Mouse (Mus musculus) embryonic facial prominence, embryonic 10.5 days (tissue): ENCODE measurements around the gene Blm. TPM values are rescaled to one million over a fixed set of nuclear protein-coding genes. Genes with fewer than 3 reads are reported as not detected.

Experiments
- DNase-seq: peaks from one replicate; pipeline ENCODE4 v3.0.0-alpha.2; 2017; ENCODE audit warnings: low spot score
- H3K27ac ChIP-seq: fragments of 300-500 bp; sonication (generic); replicated peaks from 2 replicates; pipeline ENCODE4 v1.5.1; 2016; ENCODE audit warnings: mild to moderate bottlenecking
- H3K27me3 ChIP-seq: fragments of 300-500 bp; sonication (generic); replicated peaks from 2 replicates; pipeline ENCODE4 v1.6.1; 2016; ENCODE audit warnings: low read depth, mild to moderate bottlenecking; ENCODE audit not compliant: poor library complexity, severe bottlenecking
- H3K36me3 ChIP-seq: fragments of 300-500 bp; sonication (generic); replicated peaks from 2 replicates; pipeline ENCODE4 v1.6.1; 2016; ENCODE audit warnings: mild to moderate bottlenecking, moderate library complexity
- H3K4me1 ChIP-seq: fragments of 300-500 bp; sonication (generic); 2 replicates; pipeline ENCODE4 v1.6.1; 2016
- H3K4me3 ChIP-seq: fragments of 300-500 bp; sonication (generic); 2 replicates; pipeline ENCODE4 v1.5.1; 2016; ENCODE audit warnings: mild to moderate bottlenecking, moderate library complexity
- H3K9me3 ChIP-seq: fragments of 300-500 bp; sonication (generic); 2 replicates; pipeline ENCODE4 v1.6.1; 2016; ENCODE audit warnings: mild to moderate bottlenecking
- WGBS: fragments of 180-500 bp; shearing (Covaris S2); methylation state at CpG from one replicate; pipeline ENCODE4 v1.1.7; 2016; 5-methylcytosine and 5-hydroxymethylcytosine counted together
- polyA plus RNA-seq: library from polyadenylated mRNA; unstranded; fragments of >200 nt; fragmentation: Nextera tagmentation; extraction: Ambion mirVana; gene quantifications from 2 replicates; pipeline ENCODE4 v1.2.1, GENCODE M21; 2016

Blm gene
- polyA plus RNA-seq, 1 experiment from 2014 or later: 49.6 TPM

DNA sequence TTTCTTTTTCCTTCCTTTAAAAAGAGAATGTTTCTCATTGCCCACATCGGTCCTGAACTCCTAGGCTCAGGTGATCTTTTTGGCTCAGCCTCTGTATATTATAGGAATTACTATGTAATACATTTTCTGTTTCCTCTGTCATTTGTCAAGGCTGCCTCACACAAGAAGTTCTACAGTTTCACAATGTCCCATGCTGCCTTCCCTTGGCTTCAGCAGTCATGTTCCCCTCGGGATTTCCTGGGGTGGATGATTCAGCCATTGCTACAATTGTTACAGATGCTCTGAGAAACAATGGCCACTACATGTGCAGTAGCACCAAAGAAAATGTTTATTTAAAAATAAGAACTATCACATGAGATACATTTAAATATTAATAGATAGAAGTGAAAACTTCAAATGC, 80.1 kb downstream of the Blm start:
- no peak overlapping the region for H3K27ac ChIP-seq
- no peak overlapping the region for H3K4me3 ChIP-seq
- peaks cover 86% of the 10 kb centered on the region for H3K36me3 ChIP-seq
- WGBS: 91% methylated on average over 2 of the region's 2 CpGs
- H3K27me3 ChIP-seq: no peaks in the 10 kb centered on the region
- no peak for DNase-seq
- H3K9me3 ChIP-seq: no peaks in the 10 kb centered on the region
- H3K4me1 ChIP-seq: no peaks in the 10 kb centered on the region; the same call in 1 of the 2 replicates

- H3K27ac ChIP-seq: no peak overlapping the region
- DNase-seq: no peak
- 91% methylated on average over 5 of the region's 5 CpGs for WGBS
- no peak overlapping the region for H3K4me3 ChIP-seq
- H3K9me3 ChIP-seq: no peaks in the 10 kb centered on the region
- no peaks in the 10 kb centered on the region; the same call in 1 of the 2 replicates for H3K4me1 ChIP-seq
- H3K36me3 ChIP-seq: peaks cover 79% of the 10 kb centered on the region
- H3K27me3 ChIP-seq: no peaks in the 10 kb centered on the region
Observed at GRCm38 (mm10) chr7:80453997-80454396, 80.9 kb downstream of the Blm start.

DNA sequence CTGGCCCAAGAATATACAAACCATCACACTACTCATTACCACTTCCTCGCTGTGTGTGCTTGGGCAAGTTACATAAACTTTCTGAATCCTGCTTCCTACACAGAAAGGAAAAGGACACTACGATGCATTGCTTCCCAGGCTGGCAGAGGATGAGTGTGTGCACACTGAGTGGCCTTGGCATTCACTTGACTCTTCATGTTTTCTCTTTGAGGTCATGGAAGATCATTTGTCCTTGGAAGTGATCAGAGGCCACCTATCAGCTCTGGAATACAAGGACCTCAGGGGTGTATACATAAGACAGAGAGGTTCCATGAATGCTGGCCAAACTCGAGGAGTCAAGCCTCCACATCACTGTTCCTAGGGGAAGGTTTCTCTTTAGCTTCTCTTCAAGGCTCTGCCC, 81.8 kb downstream of the Blm start:
- H3K4me1 ChIP-seq: no peaks in the 10 kb centered on the region; the same call in 1 of the 2 replicates
- no peak for DNase-seq
- WGBS: 95% methylated on average over 3 of the region's 3 CpGs
- H3K27me3 ChIP-seq: no peaks in the 10 kb centered on the region
- H3K27ac ChIP-seq: no peak overlapping the region
- no peak overlapping the region for H3K4me3 ChIP-seq
- H3K36me3 ChIP-seq: peaks cover 71% of the 10 kb centered on the region
- no peaks in the 10 kb centered on the region for H3K9me3 ChIP-seq

GRCm38 (mm10) chr7:80452241-80452640, 82.7 kb downstream of the Blm start:
- no peak for DNase-seq
- H3K27me3 ChIP-seq: no peaks in the 10 kb centered on the region
- no peak overlapping the region for H3K27ac ChIP-seq
- no peaks in the 10 kb centered on the region for H3K9me3 ChIP-seq
- H3K4me3 ChIP-seq: no peak overlapping the region
- peaks cover 62% of the 10 kb centered on the region for H3K36me3 ChIP-seq
- 82% methylated on average over 5 of the region's 5 CpGs for WGBS
- no peaks in the 10 kb centered on the region; the same call in 1 of the 2 replicates for H3K4me1 ChIP-seq

DNA sequence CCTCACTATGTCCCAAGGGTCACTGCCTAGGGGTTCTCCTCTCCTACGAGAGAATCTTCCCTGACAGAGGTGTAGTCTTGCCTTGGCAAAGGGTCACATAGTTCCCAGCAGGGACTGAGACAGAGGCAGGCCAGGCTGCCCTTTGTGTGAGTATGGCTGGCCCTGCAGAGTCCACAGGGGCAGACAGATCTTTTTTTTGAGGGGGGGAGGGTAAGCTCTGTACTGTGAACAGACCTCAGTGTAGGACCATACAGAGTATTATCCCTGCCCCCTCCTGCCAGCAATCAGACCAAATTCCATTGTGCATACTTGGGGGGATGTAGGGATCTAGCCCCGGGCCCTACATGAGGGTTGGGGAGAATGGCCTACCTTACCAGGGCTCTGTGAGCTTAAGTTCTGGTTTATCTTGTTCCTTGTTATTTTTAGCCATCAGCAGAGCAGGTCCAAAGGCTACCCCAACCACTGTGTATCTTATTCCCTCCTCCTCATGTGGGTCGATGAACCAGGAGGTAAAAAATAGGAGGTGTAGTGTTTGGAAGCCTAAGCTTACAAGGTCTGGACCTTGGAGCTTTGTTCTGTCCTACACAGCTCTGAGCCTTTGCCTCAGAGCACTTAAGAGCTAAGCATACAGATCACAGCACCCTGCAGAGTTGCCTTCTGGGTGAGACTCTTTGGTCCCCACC, 83.2 kb downstream of the Blm start:
- Histone ChIP-seq H3K9me3 (no peaks in the 10 kb centered on the region), H3K27ac (0 out of 2 replicates have a peak overlapping the region, but pooled peaks have one; percentile 30), H3K27me3 (no peaks in the 10 kb centered on the region), H3K4me3 (no peak overlapping the region), H3K36me3 (peaks cover 56% of the 10 kb centered on the region), H3K4me1 (no peaks in the 10 kb centered on the region; the same call in 1 of the 2 replicates)
- DNase-seq: no peak
- WGBS: 79% methylated on average over 3 of the region's 3 CpGs

DNA sequence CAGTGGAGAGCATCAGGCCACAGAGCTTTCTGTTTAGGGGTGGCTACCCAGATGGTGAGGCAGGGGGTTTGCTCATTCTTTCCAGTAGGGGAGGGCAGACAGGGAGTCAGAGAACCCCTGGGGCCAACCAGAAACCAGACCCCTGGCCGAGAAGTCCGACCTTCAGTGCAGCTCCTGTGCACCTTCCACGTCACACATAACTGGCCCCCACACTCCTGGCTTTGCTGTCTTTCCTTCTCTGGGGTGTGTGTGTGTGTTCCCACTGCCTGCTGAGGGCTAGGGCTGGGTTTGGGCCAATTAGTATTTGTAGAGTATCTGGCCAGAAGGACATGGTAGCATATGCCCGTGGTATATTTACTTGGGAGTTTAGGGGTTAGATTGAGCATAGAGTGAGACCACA, 84.6 kb downstream of the Blm start:
- DNase-seq: no peak
- WGBS: 69% methylated on average over 4 of the region's 4 CpGs
- H3K36me3 ChIP-seq: peaks cover 45% of the 10 kb centered on the region

GRCm38 (mm10) chr7:80449620-80450091, 85.3 kb downstream of the Blm start:
- peaks cover 38% of the 10 kb centered on the region for H3K36me3 ChIP-seq
- DNase-seq: no peak

More for the DNA sequence above, 84.6 kb downstream of the Blm start:
- Histone ChIP-seq H3K27me3 (no peaks in the 10 kb centered on the region), H3K4me1 (peaks cover 11% of the 10 kb centered on the region), H3K27ac (no peak overlapping the region), H3K4me3 (no peak overlapping the region), H3K9me3 (no peaks in the 10 kb centered on the region)

DNA sequence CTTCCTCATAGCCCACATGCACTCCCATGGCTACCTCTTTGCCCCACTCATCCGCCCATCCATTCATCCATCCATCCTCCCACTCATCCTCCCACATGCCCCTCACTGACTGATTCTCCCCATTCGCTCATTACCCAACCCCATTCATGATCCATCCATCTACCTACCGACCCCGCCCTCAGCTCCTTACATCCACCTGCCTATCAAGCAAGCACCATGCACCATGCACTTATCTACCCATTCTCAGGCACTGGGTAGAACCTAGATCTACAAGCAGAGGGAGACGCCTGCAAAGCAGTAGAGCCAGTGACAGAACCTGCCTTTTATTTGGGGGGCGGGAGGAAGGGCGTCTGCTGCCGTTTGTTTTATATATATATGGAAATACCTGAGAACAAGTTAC, 87.6 kb downstream of the Blm start:
- WGBS: 96% methylated on average over 8 of the region's 8 CpGs
- H3K27me3 ChIP-seq: no peaks in the 10 kb centered on the region
- no peak for DNase-seq
- no peak overlapping the region for H3K27ac ChIP-seq
- peaks cover 14% of the 10 kb centered on the region for H3K36me3 ChIP-seq
- H3K4me1 ChIP-seq: peaks cover 39% of the 10 kb centered on the region
- H3K9me3 ChIP-seq: no peaks in the 10 kb centered on the region
- no peak overlapping the region for H3K4me3 ChIP-seq

More at GRCm38 (mm10) chr7:80449620-80450091, 85.3 kb downstream of the Blm start:
- no peaks in the 10 kb centered on the region for H3K27me3 ChIP-seq
- H3K4me3 ChIP-seq: no peak overlapping the region
- H3K27ac ChIP-seq: no peak overlapping the region
- WGBS: 84% methylated on average over 6 of the region's 6 CpGs
- H3K9me3 ChIP-seq: no peaks in the 10 kb centered on the region
- peaks cover 18% of the 10 kb centered on the region for H3K4me1 ChIP-seq

- peaks cover 49% of the 10 kb centered on the region for H3K4me1 ChIP-seq
- H3K9me3 ChIP-seq: no peaks in the 10 kb centered on the region
- H3K27ac ChIP-seq: peak overlapping the region; percentile 25; the same call in 1 of the 2 replicates
- no peak overlapping the region for H3K4me3 ChIP-seq
- no peak for DNase-seq
- 79% methylated on average over 7 of the region's 7 CpGs for WGBS
- 0 out of 2 replicates have a peak, but pooled peaks cover 5% of the 10 kb centered on the region for H3K36me3 ChIP-seq
- H3K27me3 ChIP-seq: no peaks in the 10 kb centered on the region
Observed at GRCm38 (mm10) chr7:80446221-80446878, 88.6 kb downstream of the Blm start.

DNA sequence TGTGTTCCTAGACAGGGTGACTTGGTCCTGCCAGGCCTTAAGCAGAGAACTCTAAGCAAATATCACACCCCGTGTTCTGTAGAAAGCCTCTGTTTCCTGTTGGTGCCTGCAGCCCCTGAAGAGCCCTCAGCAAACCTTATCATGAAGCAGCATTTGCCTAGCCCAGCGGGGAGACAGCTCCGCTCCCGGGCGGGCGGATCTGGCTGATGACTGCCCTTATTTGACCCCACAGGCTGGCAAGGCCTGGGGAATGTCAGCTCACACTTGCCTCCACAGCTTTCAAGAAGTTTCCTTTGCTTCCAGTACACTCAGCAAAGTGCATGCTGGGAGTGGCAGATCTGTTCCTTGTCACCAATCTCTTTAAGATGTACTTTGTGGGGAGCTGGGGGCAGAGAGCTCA, 89.4 kb downstream of the Blm start:
- no peak overlapping the region for H3K4me3 ChIP-seq
- H3K36me3 ChIP-seq: no peaks in the 10 kb centered on the region
- no peaks in the 10 kb centered on the region for H3K9me3 ChIP-seq
- H3K27me3 ChIP-seq: no peaks in the 10 kb centered on the region
- WGBS: 38% methylated on average over 6 of the region's 6 CpGs
- DNase-seq: peak; percentile 65
- H3K4me1 ChIP-seq: peaks cover 58% of the 10 kb centered on the region
- peak overlapping the region; percentile 25; the same call in 1 of the 2 replicates for H3K27ac ChIP-seq

DNA sequence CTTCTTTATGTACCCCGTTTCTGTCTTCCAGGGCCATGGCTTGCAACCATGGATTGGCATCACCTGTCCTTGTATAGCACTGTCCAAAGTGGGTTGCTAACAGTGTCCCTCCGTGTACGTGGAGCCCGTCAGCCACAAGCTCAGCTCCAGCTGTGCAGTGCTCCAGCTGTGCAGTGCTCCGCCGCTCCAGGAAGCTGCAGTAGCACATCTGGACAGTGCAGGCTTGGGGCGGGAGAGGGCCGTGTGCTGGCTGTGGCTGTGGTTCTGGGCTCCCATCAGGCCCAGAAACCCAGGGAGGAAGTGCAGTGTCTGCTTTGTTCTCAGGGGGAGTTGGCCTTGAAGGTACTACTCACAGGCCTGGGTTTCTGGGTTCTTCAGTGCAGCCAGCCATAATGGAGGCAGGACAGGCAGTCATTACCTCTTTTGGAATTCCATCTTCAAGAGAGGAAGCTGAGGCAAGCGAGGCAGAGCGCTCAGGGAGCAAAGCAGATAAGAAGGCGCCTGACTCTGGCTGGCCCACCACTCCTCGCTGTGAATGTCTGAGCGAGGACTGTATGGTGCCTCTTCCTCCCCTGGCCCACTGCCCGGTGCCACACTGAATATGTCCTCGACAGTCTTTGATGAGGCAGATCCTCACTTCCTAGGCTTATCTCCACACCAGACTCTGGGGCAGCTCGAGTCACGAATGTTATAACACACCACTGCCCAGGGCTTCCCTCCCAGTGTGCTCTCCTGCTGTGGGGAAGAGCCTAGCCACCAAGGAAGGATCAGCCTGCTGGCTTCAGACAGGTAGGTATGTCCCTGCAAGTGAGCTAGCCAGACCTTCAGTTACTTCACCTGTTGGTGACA, 90.3 kb downstream of the Blm start:
- H3K27ac ChIP-seq: peak overlapping the region; percentile 51; the same call in 1 of the 2 replicates
- H3K27me3 ChIP-seq: no peaks in the 10 kb centered on the region
- no peak for DNase-seq
- no peaks in the 10 kb centered on the region for H3K36me3 ChIP-seq
- H3K9me3 ChIP-seq: no peaks in the 10 kb centered on the region
- WGBS: 72% methylated on average over 17 of the region's 17 CpGs
- no peak overlapping the region for H3K4me3 ChIP-seq
- peaks cover 65% of the 10 kb centered on the region for H3K4me1 ChIP-seq

DNA sequence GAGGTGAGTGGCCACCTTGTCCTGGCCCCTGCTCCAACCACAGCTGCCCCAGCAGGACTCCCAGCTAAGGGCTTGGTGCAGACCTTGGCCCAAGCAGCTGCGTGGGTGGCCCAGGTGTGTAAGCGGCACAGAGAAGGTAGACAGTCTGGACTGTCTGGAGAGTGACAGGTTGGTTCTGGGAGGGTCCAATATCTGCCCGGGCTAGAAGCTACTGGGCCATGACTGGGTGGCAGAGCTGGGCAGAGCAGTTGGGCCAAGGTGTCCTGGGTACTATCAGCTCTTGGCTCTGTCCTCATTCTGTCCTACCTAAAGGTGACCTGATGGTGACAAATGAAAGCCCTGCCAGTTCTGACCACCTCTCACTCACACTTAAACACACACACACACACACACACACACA, 91.8 kb downstream of the Blm start:
- no peaks in the 10 kb centered on the region for H3K36me3 ChIP-seq
- peaks cover 76% of the 10 kb centered on the region for H3K4me1 ChIP-seq
- 76% methylated on average over 3 of the region's 3 CpGs for WGBS
- no peaks in the 10 kb centered on the region for H3K27me3 ChIP-seq
- H3K4me3 ChIP-seq: no peak overlapping the region
- no peaks in the 10 kb centered on the region for H3K9me3 ChIP-seq
- peak overlapping the region; percentile 73 for H3K27ac ChIP-seq
- peak; percentile 20 for DNase-seq
